Mouse (Mus musculus): ENCODE measurements around the gene Grb7.

Gene Grb7

DNA sequence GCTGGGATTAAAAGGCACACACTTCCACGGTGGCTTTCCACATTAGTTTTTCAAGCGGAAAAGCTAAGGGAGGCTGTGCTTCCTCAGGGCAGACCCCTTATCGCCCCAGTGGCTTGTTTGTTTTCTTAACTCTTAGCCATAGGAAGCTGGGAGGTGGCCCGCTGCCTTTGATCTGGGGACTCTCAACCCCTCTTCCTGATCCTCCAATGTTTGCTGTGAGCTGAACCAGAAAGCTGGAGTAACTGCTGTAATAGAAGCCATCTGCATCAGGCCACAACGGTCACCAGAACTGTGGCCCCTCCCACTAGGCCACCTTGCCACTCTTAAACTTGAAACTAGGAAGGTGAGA is at the start of gene Grb7:
Gene Grb7, plus strand, starts transcription at position 182 of the 349 bp plus-strand sequence.
- no peak for DNase-seq (ENCODE audit: low spot score in 2 of 2)

DNA sequence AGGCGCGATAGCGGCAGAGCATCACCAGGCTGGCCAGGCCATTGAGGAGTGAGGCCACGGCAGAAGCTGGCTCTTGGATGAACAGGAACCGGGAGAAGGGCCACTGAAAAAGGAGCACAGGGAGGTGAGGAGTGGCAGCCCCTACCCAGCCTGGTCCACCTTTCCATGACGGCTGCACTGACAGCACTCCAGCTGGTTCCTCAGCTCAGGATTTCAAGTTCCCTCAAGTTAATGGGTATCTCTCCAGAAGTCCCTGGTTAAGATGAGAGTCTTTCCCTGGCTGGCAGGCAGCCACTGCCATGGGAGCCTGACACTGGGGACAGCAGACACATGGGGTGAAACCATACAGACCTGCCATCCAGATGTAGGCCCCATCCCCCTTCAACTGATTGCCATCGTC is 48.2 kb upstream of the Grb7 start:
- DNase-seq (ENCODE audit: low spot score in 2 of 2), result no peak

DNA sequence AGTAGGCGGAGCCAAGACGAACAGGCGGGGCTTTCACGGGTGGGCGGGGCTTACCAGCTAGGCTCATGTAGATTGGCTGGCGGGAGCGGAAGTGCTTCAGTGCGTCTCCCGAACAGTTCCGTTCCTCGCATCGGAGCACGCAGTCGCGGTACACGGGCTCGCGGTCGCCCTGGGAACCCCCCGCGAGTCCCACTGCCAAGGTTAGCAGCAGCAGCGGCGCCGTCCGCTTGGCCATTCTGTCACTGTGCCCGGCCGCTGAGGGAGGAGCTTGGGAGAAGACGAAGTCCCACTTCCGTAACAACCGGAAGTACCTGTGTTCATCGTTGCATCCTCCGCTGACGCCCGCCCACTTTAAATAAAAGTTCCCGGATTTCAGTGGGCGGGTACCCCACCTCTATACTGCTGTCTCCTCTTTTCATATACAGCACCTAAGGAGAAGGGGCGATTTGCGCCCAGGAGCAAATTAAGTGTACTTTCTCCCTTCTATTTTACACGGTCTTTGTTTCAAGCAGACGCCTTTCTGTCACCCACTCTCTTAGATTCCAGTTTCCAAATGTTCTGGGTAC is 46.0 kb upstream of the Grb7 start, which contains the start of gene Pgap3:
Gene Pgap3, minus strand, starts transcription at position 330 of the 566 bp plus-strand sequence.
- peak; percentile 92 to 93 for DNase-seq (ENCODE audit: low spot score in 2 of 2)

DNA sequence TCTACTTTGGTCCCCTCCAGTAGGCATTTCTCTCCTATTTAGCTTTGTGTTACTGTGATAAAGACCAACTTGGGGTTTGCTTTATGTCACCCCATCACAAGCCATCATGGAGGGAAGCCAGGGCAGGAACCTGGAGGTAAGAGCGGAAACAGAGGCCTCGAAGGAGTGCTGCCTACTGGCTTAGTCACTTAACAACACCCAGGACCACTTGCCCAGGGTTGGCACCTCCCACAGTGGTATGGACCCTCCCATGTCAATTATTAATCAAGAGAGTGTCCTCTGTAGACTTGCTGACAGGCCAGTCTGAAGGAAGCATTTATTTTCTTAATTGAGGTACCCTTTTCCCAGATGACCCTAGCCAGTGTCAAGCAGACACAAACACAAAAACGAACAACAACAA is 45.4 kb upstream of the Grb7 start:
- no peak for DNase-seq (ENCODE audit: low spot score in 2 of 2)

DNA sequence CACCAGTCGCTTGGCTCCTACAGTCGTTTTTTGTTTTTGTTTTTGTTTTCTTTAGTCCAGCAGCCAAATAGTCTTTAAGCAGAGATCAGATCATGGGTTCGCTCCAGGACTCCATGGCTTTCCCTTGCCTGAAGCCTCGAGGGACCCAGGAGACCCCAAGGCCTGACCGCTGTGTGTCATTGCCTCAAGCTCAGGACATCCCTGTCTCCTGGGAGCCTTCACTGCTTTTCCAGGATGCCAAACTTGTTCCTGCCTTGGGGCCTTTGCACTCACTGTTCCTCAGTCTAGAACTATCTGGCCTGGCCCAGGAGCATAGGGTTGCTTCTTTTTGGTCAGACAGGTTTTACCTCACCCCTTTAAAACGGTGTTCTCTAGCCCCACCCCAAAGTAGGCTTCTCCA is 39.6 kb upstream of the Grb7 start:
- DNase-seq (ENCODE audit: low spot score in 2 of 2), result no peak

DNA sequence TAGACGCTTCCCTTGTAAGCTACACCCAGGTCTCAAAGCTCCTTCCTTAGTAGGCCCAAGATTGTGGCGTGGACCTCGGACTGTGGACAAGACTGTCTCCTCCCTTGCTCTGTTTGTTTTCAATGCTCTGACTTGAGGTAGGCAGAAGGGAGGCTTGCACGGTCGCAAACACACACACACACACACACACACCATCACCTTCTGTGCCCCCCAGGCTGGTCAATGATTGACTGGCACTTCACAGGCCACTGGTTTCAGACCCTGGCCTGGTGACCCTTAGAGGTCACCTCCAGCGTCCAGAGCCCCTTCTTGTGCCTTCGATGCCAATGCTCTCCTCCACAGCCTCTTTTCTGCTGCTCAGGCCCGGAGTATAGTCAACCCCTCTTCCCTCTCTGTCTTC is 37.3 kb upstream of the Grb7 start:
- DNase-seq (ENCODE audit: low spot score in 2 of 2), result no peak

DNA sequence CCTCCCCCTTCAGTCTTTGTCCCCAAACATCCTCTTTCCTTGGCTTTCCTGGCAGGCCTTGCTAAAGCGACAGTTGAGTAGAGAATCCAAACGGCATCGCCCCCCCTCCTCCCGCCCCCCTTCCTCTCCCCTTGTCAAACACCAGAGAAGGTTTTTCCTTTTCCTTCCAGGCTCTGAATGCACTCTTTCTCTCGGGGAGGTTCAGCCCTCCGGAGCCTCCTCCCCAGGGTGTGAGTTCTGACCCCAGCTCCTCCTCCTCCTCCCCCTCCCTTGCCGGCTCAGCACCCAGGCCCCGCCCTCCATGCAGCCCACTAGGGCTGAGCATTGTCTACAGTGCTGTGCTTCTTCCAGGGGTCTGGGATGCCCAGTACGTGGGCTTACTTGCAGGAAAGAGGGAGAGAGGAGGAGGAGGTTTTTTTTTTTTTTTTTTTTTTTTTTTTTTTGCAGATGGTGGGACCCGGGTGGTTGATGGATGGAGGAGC is 36.8 kb upstream of the Grb7 start:
- no peak for DNase-seq (ENCODE audit: low spot score in 2 of 2)

DNA sequence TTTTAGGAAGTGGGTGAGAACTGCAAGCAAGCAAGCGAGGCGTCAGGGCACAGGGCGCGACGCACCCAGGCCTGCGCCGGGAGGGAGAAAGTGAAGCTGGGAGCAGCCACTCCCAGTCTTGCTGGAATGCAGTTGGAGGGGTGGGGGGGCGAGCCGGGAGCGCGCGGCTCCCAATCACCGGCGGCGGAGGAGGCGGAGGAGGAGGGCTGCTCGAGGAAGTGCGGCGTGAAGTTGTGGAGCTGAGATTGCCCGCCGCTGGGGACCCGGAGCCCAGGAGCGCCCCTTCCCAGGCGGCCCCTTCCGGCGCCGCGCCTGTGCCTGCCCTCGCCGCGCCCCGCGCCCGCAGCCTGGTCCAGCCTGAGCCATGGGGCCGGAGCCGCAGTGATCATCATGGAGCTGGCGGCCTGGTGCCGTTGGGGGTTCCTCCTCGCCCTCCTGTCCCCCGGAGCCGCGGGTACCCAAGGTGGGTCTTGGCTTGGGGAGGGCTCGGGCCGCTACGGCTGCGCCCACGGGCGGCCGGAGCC is 33.9 kb upstream of the Grb7 start, which contains the start of gene Erbb2:
Gene Erbb2, plus strand, starts transcription at position 198 of the 524 bp plus-strand sequence.
- DNase-seq (ENCODE audit: low spot score in 2 of 2), result no peak

DNA sequence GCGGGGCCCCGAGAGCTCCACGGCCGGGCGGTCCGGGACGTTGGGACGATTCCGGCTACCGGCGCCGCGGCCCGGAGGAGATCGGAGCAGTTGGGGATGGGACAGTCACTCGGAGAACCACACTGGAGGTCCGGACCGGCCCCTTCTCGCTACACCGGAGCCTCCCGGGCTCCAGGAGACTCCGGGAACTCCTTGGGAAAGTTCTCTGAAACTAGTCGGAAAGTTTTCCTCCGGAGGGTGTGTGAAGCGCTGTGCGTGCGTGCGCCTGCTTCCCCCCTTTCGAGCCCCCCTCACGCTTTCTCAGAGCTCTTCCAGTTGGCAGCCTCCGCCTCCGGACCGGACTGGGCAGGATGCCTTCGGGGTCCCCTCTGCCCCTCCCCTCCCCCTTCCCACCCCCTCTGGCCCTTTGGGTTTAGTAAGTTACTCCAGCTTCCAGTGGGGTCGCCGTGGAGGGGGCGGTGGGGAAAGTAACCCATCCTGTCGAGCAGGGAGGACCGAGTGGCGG is 33.3 kb upstream of the Grb7 start:
- DNase-seq (ENCODE audit: low spot score in 2 of 2), result no peak

DNA sequence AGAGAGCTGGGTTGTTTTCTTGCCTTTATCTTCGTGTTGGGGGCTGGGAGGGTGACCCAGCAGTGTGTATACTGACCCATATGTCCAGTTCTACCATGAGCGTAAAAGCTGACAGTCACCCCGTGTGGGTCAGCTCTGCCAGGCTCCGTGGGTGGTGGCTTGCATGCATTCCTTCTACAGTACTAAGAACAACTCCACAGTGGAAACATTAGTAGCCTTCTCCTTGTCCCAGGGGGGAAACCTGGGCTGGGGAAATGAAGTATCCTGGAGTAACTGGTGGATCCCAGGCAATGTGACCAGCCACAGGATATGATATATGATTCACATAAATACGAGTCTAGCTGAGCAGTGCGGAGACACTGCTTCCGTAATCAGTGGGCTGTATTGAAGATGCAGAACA is 32.5 kb upstream of the Grb7 start:
- no peak for DNase-seq (ENCODE audit: low spot score in 2 of 2)

DNA sequence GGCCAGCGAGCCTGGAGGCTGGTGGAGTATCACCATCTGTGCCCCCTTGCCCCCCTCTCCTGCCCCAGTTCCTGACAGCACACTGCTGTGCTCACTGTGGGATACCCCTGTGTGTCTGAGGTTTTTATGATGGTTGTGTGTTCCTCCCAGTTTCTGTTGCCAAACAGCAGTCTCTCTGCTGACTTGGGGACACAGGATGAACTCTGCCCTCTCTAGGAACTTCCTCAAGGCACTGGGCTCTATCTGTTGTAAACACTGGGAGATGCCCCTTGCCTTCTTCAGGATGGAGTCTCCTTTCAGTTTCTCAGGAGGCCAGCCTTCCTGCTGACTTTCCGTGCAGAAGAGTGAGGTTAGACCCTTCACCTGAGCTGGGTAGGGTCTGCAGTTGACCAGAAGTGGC is 32.0 kb upstream of the Grb7 start:
- no peak for DNase-seq (ENCODE audit: low spot score in 2 of 2)

DNA sequence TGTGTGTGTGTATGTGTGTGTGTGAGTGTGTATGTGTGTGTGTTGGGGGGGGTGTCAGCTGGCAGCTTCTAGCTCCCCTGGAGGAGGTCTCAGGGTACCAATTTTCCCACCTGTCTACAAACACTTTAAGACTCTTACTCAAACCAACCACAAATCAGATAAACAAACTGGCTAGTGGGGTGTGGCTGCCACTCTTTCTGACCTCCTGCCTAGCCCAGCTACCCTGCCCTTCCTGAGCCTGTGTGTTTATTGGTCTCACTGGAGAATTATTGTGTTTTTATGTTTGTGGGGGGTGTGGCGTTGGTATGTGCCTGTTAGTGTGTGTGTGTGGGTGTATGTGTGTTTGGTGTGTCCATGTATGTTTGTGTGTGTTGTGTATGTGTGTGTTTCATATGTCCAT is 29.1 kb upstream of the Grb7 start:
- no peak for DNase-seq (ENCODE audit: low spot score in 2 of 2)

DNA sequence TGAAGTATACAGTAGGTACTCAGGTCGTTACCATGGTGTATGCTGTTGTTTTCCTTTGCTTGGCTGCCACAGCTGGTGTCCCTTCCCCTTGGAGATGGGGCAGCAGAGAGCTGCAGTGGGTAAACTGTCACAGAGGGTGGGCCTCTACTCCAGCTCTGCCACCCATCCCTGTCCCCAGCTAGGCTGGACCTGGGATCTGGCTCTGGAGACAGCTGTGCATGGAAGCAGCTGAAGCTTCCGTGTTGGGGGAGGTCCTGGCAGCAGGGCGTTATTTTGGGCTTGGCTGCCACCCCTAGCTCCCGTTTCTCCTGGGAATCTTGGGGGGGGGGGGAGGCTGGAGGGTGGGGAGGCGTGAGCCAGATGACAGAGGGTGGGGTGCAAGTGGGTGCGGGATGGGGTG is 27.9 kb upstream of the Grb7 start:
- DNase-seq (ENCODE audit: low spot score in 2 of 2), result no peak

DNA sequence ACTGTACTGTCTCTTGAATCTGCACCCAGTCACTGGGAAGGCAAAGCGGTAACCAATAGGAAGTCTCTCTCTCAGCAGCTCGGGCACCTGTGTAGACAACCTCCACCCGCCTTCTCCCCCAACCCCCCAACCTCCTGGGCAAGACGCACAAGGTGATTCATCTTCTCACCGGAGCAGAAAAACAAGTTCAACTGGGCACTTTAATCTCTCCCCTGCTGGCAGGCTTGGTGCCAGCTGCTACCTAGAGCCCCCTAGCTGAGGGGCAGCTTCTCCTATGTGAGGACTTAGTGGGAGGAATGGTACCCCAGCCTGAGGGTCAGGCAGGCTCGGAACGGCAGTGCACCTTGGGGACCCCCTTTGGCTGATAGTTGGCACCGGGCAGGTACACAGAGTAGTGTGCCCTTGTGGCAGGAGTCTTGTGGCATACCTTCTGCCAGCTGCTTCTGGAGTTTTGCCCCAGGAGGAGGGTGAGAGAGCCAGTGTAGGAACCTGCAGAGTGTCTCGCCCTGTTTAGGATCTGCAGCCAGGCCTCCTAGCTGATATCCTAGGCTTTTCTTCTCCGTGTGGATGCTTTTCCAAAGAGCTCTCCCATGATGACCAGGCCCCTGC is 27.2 kb upstream of the Grb7 start:
- no peak for DNase-seq (ENCODE audit: low spot score in 2 of 2)

DNA sequence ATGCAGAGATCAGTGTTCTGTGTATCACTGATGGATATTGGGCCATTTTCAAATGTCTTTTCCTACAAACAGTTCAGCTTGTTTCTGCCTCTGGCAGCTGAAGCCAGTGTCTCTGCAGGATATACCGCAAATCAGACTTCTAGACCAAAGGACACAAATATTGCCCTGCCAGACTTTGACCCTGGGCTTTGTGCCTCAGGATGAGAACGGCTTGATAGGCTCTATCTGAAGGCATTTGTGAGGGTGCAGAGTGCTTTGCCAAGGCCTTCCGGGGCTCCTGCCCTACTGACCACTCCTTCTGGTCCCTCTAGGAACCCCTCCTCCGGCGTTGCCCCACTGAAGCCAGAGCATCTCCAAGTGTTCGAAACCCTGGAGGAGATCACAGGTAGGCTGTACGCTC is 19.6 kb upstream of the Grb7 start:
- DNase-seq (ENCODE audit: low spot score in 2 of 2), result no peak

DNA sequence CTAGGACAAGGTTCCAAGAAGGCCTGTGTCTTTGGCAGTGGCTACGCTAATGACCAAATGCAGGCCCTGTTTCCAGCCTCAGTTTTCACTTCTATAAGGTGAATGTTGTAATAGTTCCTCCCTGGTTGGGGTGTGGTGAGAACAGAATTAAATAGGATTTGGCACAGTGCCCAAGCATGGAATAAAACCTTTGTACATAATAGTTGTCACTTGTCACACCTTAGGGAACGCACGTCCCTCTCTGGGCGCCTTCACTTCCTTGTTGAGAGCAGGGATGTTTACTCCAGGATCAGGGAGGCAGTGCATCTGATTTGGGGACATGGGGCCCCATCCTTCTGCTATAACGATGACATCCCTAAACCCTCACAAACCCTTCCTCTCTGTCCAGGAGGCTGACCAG is 17.8 kb upstream of the Grb7 start:
- no peak for DNase-seq (ENCODE audit: low spot score in 2 of 2)

DNA sequence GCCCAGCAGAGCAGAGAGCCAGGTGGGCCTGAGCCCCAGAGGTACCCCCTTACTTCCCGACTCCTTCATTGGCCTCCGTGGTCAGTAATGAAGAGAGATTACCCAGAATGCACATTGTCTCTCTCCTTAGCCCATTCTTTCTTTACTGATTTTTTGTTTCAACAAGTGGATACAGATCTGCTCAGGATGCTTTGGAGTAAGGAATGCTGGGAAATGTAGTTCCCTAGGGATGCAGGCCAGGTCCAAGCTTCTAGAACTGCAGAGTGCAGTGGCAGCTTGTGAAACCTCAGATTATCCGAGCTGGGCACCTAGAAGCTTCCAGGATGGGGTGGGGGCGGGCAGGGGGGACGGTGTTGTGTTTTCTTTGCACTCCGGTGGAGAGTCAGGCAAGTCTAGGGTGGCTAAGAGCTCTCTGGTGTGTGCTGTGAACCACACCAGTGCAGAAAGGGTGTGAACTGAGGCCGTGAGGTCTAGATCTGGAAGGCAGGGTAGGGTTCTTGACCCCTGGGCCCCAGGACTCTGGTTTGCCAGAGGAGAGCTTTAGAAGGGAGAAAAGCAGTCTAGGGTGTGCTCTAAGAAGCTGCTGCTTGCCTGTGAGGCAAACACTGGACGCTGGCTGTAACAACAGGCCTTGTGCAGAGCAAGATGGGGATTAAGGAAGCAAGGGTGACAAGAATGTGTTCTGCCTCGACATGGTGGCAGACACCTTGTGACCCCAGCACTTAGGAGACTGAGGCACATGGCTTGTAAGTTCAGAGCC is 14.3 kb upstream of the Grb7 start:
- DNase-seq (ENCODE audit: low spot score in 2 of 2), result no peak

DNA sequence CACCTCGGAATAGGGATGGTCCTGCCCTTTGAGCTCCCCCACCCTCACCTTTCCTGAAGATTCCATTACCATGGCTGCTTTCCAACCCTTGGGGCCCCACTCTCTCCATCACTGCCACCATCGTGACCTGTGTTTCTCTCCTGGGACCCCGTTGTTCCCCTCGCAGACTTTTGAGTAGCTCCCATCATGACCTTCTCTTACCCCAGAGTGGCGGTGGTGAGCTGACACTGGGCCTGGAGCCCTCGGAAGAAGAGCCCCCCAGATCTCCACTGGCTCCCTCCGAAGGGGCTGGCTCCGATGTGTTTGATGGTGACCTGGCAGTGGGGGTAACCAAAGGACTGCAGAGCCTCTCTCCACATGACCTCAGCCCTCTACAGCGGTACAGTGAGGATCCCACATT is 10.5 kb upstream of the Grb7 start:
- no peak for DNase-seq (ENCODE audit: low spot score in 2 of 2)

DNA sequence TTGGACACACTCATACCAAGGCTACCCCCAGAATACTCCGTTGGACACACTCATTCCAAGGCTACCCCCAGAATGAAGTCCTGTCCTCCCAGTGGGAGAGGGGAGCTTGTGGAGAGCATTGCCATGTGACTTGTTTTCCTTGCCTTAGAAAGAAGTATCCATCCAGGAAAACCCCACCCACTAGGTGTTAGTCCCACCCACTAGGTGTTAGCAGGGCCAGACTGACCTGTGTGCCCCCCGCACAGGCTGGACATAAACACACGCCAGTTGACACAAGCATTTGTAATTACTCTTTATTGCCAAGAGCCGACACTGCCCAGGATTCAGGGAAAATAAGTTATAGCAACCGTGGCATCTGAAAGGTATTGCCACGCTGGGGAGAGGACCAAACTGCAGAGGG is 8.8 kb upstream of the Grb7 start:
- DNase-seq (ENCODE audit: low spot score in 2 of 2), result no peak

DNA sequence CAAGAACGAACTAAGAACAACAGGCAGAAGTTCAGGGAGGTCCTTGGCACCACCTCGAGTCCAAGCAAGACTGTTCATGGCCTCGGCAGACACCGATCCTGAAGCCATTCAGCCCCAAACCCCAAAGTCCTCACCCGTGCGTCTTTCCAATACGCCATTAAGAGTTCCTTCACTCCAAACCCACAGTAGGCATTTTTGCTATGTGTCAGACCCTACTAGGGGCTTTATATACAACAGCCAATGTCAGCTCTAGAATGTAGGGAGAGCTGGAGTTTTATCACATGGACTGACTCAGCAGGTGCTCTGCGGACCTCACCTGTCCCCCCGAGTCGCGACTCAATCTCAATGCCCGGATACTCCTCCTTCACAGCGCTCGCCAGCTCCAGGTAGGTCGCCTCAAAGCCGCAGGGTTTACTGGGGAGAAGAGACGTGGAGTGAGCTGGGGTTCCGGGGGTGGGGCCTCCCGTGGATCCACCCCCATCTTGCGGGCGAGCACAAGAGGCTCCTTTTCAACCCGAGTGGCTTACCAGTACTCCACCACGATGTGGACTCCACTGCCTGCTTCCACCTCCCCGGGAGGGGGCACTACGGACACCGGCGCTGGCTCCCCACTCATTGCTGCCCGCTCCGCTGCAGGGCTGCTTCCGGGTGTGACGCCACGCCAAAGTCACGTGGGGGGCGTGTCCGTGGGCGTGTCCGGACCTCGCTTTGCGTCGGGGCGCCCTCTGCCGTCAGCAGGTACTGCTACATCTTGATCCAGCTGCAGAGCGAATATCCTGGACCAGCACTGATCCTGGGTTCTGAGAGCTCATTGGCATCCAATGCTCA is 7.6 kb upstream of the Grb7 start, which contains the start of gene Mien1:
Gene Mien1, minus strand, starts transcription at position 661 of the 828 bp plus-strand sequence.
- DNase-seq (ENCODE audit: low spot score in 2 of 2), result peak; percentile 98

DNA sequence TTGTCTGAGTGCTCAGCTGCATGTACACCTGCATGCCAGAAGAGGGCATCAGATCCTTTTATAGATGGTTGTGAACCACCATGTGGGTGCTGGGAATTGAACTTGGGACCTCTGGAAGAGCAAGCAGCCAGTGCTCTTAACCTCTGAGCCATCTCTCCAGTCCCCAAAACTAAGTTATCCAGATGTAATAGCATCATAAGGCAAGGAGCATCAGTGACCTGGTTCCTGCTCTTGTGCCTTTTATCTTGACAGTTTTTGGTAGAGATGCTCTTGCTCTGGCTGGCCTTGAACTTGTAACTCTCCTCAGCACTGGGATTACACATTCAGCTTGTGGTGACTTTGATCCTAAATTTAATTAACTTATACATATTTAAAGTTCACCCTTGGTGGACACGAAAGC is 2.5 kb upstream of the Grb7 start:
- DNase-seq (ENCODE audit: low spot score in 2 of 2), result no peak

DNA sequence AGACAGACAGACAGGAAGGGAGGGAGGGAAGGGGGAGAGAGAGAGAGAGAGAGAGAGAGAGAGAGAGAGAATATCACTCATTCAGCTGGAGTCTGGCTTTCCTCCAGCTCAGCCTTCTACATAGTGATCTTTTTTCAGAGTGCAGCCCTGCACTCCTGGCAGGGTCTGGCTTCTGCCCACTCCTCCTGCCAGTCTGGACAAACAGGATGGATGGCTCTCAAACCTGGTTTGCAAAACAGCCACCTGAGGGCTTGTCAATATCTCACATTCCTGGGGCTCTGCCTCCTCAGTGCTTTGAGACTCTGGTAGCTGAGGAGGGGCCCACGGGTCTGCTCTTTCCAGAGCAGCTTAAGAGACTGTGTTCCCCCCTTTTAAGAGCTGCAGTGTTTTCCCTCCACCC is 956 bp upstream of the Grb7 start:
- no peak for DNase-seq (ENCODE audit: low spot score in 2 of 2)

Data from natural killer cell, adult 2 months (primary cell).